Mouse (Mus musculus): ENCODE data around the gene Stac3.

GRCm38 (mm10) chr10:127530945-127531344, 29.5 kb downstream of the Stac3 start:
- no peak for TF ChIP-seq GATA1 (IDR thresholded peaks at IDR 0.05; ENCODE audit: borderline replicate concordance, low read length)
- no peak for TF ChIP-seq FLI1 (IDR thresholded peaks at IDR 0.05; ENCODE audit: low read length)
